Comparison of ENCODE assay signal across 26 mouse cellular contexts in the genomic region with DNA sequence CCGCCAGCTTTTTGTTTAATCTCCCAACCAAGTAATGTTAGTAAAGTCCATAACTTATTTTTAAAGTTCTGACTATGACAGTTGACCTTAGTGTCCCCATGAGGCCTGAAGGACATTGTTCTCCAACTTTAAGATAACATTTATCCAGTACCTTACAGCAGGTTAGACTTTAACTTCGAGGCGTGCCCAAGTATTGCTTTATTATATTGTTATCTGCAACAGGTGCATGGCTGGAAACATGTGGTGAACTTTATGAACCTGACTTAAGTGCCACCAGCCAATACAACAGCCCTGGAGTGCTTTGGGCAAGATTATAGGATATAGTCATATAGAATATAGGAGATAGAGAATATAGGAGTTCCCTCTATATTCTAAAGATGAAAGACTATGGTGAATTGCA. TPM values are rescaled to one million over a fixed set of nuclear protein-coding genes. Genes with fewer than 3 reads are reported as not detected.
DNase-seq lines count a peak whose midpoint lies in the region; ATAC-seq and TF ChIP-seq lines count a peak whose summit lies in the region.
"Had no signal": no experiment of that assay in that cellular context is flagged by ENCODE, and none has a peak within 500 bp of the region (broad histone marks: within the 10 kb centered on the region; RNA-seq: fewer than 3 reads in every experiment).

No protein-coding gene starts in this region.

- no peaks in the 10 kb centered on the region for H3K9me3 ChIP-seq in intestine, embryonic 15.5 days
- H3K9me3 ChIP-seq in intestine, postnatal 0 days (ENCODE audit: control insufficient read depth), result no peaks in the 10 kb centered on the region
- H3K9me3 ChIP-seq in stomach, embryonic 15.5 days, result no peaks in the 10 kb centered on the region
- H3K9me3 ChIP-seq in stomach, postnatal 0 days (ENCODE audit: control insufficient read depth, low read length), result no peaks in the 10 kb centered on the region
- H3K9me3 ChIP-seq: embryonic facial prominence, embryonic 13.5 days; embryonic facial prominence, embryonic 15.5 days; forebrain, embryonic 10.5 days; forebrain, embryonic 12.5 days had no signal

- no peaks in the 10 kb centered on the region for H3K36me3 ChIP-seq in intestine, embryonic 15.5 days
- H3K36me3 ChIP-seq in intestine, postnatal 0 days (ENCODE audit: control insufficient read depth, insufficient read depth), result no peaks in the 10 kb centered on the region
- H3K36me3 ChIP-seq in stomach, embryonic 15.5 days, result no peaks in the 10 kb centered on the region
- H3K36me3 ChIP-seq in stomach, postnatal 0 days (ENCODE audit: control insufficient read depth, insufficient read depth, low read length), result no peaks in the 10 kb centered on the region
- H3K36me3 ChIP-seq: embryonic facial prominence, embryonic 13.5 days; embryonic facial prominence, embryonic 15.5 days; forebrain, embryonic 10.5 days; forebrain, embryonic 12.5 days had no signal

- no peaks in the 10 kb centered on the region for H3K27me3 ChIP-seq in intestine, embryonic 15.5 days (replicated peaks)
- no peaks in the 10 kb centered on the region for H3K27me3 ChIP-seq in intestine, postnatal 0 days (replicated peaks; ENCODE audit: control insufficient read depth, insufficient read depth, low read length)
- H3K27me3 ChIP-seq in stomach, embryonic 15.5 days (replicated peaks), result no peaks in the 10 kb centered on the region
- H3K27me3 ChIP-seq in stomach, postnatal 0 days (ENCODE audit: control insufficient read depth, insufficient read depth, low read length), result no peaks in the 10 kb centered on the region
- H3K27me3 ChIP-seq: embryonic facial prominence, embryonic 13.5 days; embryonic facial prominence, embryonic 15.5 days; forebrain, embryonic 12.5 days had no signal

- no peak for DNase-seq in stomach, postnatal 0 days (ENCODE audit: low spot score)
- no peak for DNase-seq in cerebellum, adult 8-10 months
- no peak for DNase-seq in adrenal gland, adult (ENCODE audit: inconsistent age in 2 of 2, low spot score in 1 of 2)
- no peak for DNase-seq in lung, adult 18-20 months
- DNase-seq in layer of hippocampus, adult 9-10 months (ENCODE audit: low spot score), result no peak
- DNase-seq: adrenal gland, adult 8-10 months; adrenal gland, postnatal 14 days; adrenal gland, postnatal 36 days; cerebellum, adult 11-12 months; cerebellum, adult 2 months; cerebellum, adult 9-11 months; cerebellum, postnatal 14 days; cerebellum, postnatal 36 days; embryo, embryonic 11 days had no signal

- ATAC-seq in intestine, embryonic 15.5 days, result peak; percentile 91
- peak; percentile 92 for ATAC-seq in intestine, postnatal 0 days
- ATAC-seq in stomach, embryonic 15.5 days (ENCODE audit: insufficient read depth, low FRiP score, low read depth), result peak; percentile 80; the same call in 1 of the 2 replicates
- ATAC-seq in stomach, postnatal 0 days (ENCODE audit: low FRiP score, low TSS enrichment), result peak; percentile 64; the same call in 1 of the 2 replicates
- ATAC-seq: forebrain, embryonic 14.5 days; forebrain, embryonic 16.5 days had no signal

- H3K27ac ChIP-seq in intestine, embryonic 15.5 days, result 0 out of 2 replicates have a peak overlapping the region, but pooled peaks have one; percentile 68
- H3K27ac ChIP-seq in intestine, postnatal 0 days (ENCODE audit: low read depth, low read length), result peak overlapping the region; percentile 60; the same call in 1 of the 2 replicates
- no peak overlapping the region for H3K27ac ChIP-seq in stomach, embryonic 15.5 days
- no peak overlapping the region for H3K27ac ChIP-seq in stomach, postnatal 0 days (replicated peaks)
- H3K27ac ChIP-seq: embryonic facial prominence, embryonic 13.5 days; embryonic facial prominence, embryonic 15.5 days; forebrain, embryonic 10.5 days; forebrain, embryonic 12.5 days had no signal

- WGBS in intestine, embryonic 15.5 days, result 54% methylated on average over 3 of the region's 3 CpGs
- WGBS in intestine, postnatal 0 days, result 50% methylated on average over 3 of the region's 3 CpGs
- 77% methylated on average over 3 of the region's 3 CpGs for WGBS in stomach, embryonic 15.5 days
- WGBS in stomach, postnatal 0 days, result 69% methylated on average over 3 of the region's 3 CpGs

- no peak overlapping the region for H3K4me2 ChIP-seq in intestine, embryonic 15.5 days (replicated peaks)
- peak overlapping the region; percentile 18; the same call in 1 of the 2 replicates for H3K4me2 ChIP-seq in intestine, postnatal 0 days (replicated peaks; ENCODE audit: low read depth)
- no peak overlapping the region for H3K4me2 ChIP-seq in stomach, embryonic 15.5 days
- no peak overlapping the region for H3K4me2 ChIP-seq in stomach, postnatal 0 days (replicated peaks; ENCODE audit: low read depth)
- H3K4me2 ChIP-seq: embryonic facial prominence, embryonic 13.5 days; embryonic facial prominence, embryonic 15.5 days; forebrain, embryonic 12.5 days had no signal

- no peak overlapping the region for H3K4me3 ChIP-seq in intestine, embryonic 15.5 days (replicated peaks)
- H3K4me3 ChIP-seq in intestine, postnatal 0 days (ENCODE audit: low read depth, low read length), result no peak overlapping the region
- no peak overlapping the region for H3K4me3 ChIP-seq in stomach, embryonic 15.5 days (replicated peaks)
- H3K4me3 ChIP-seq in stomach, postnatal 0 days (ENCODE audit: low read depth, low read length), result no peak overlapping the region
- H3K4me3 ChIP-seq: embryonic facial prominence, embryonic 13.5 days; embryonic facial prominence, embryonic 15.5 days; erythroblast, embryonic 14.5 days; forebrain, embryonic 10.5 days; forebrain, embryonic 12.5 days had no signal

- no peak for TF ChIP-seq EP300 in stomach, postnatal 0 days (optimal IDR thresholded peaks at IDR 0.05)

- H3K9ac ChIP-seq in intestine, embryonic 15.5 days, result no peak overlapping the region
- no peak overlapping the region for H3K9ac ChIP-seq in intestine, postnatal 0 days (ENCODE audit: low read depth, low read length)
- H3K9ac ChIP-seq in stomach, embryonic 15.5 days, result no peak overlapping the region
- no peak overlapping the region for H3K9ac ChIP-seq in stomach, postnatal 0 days (ENCODE audit: low read length)
- H3K9ac ChIP-seq: embryonic facial prominence, embryonic 13.5 days; embryonic facial prominence, embryonic 15.5 days; forebrain, embryonic 12.5 days had no signal

- H3K4me1 ChIP-seq in intestine, embryonic 15.5 days (replicated peaks), result peaks cover 4% of the 10 kb centered on the region
- H3K4me1 ChIP-seq in intestine, postnatal 0 days (replicated peaks; ENCODE audit: control insufficient read depth, insufficient read depth, low read length), result 0 out of 2 replicates have a peak, but pooled peaks cover 5% of the 10 kb centered on the region
- H3K4me1 ChIP-seq in stomach, embryonic 15.5 days, result no peaks in the 10 kb centered on the region
- H3K4me1 ChIP-seq in stomach, postnatal 0 days (replicated peaks; ENCODE audit: control insufficient read depth, insufficient read depth), result no peaks in the 10 kb centered on the region; the same call in 1 of the 2 replicates
- H3K4me1 ChIP-seq: embryonic facial prominence, embryonic 13.5 days; embryonic facial prominence, embryonic 15.5 days; forebrain, embryonic 10.5 days; forebrain, embryonic 12.5 days had no signal

- no peak for TF ChIP-seq CTCF in intestine, postnatal 0 days (IDR thresholded peaks at IDR 0.05; ENCODE audit: low read depth)
- no peak for TF ChIP-seq CTCF in stomach, postnatal 0 days (IDR thresholded peaks at IDR 0.05; ENCODE audit: low read depth)

RNA-seq across cellular contexts. Expression of gene Ccl20, which starts 0.7 kb away (rescaled TPM):
- polyA plus RNA-seq in intestine, embryonic 15.5 days (2015; fragmentation: Nextera tagmentation; extraction: Ambion mirVana), result 3.6 and 3.9 TPM in 2 replicates
- polyA plus RNA-seq in intestine, postnatal 0 days (2015; fragmentation: Nextera tagmentation; extraction: Ambion mirVana), result 13.2 and 28.1 TPM in 2 replicates
- polyA plus RNA-seq in stomach, embryonic 15.5 days (2015; fragmentation: Nextera tagmentation; extraction: Ambion mirVana), result 7.2 and 8.6 TPM in 2 replicates
- 6.2 and 15.2 TPM in 2 replicates for polyA plus RNA-seq in stomach, postnatal 0 days (2015; fragmentation: Nextera tagmentation; extraction: Ambion mirVana)
- polyA plus RNA-seq: C2C12; cerebellum, adult 2 months; embryonic facial prominence, embryonic 11.5 days; embryonic facial prominence, embryonic 13.5 days; erythroblast, embryonic 14.5 days; forebrain, embryonic 10.5 days; forebrain, embryonic 12.5 days; forebrain, embryonic 14.5 days; forebrain, embryonic 16.5 days had no signal

RNA-seq across cellular contexts. Expression of gene Daw1, which starts 42.3 kb away (rescaled TPM):
- 0.18 TPM in 1 of 2 replicates, not detected in the other for polyA plus RNA-seq in intestine, embryonic 15.5 days (2015; fragmentation: Nextera tagmentation; extraction: Ambion mirVana)
- polyA plus RNA-seq in intestine, postnatal 0 days (2015; fragmentation: Nextera tagmentation; extraction: Ambion mirVana), result not detected in 2 replicates
- polyA plus RNA-seq in stomach, embryonic 15.5 days (2015; fragmentation: Nextera tagmentation; extraction: Ambion mirVana), result 0.08 and 0.23 TPM in 2 replicates
- 0.12 and 0.18 TPM in 2 replicates for polyA plus RNA-seq in stomach, postnatal 0 days (2015; fragmentation: Nextera tagmentation; extraction: Ambion mirVana)
- polyA plus RNA-seq: C2C12; embryonic facial prominence, embryonic 11.5 days; embryonic facial prominence, embryonic 13.5 days; erythroblast, embryonic 14.5 days had no signal

RNA-seq across cellular contexts. Expression of gene Krtap28-13, which starts 56.5 kb away (rescaled TPM):
- not detected in 2 replicates for polyA plus RNA-seq in intestine, embryonic 15.5 days (2015; fragmentation: Nextera tagmentation; extraction: Ambion mirVana)
- 0.12 TPM in 1 of 2 replicates, not detected in the other for polyA plus RNA-seq in intestine, postnatal 0 days (2015; fragmentation: Nextera tagmentation; extraction: Ambion mirVana)
- polyA plus RNA-seq in stomach, embryonic 15.5 days (2015; fragmentation: Nextera tagmentation; extraction: Ambion mirVana), result not detected in 2 replicates
- not detected in 2 replicates for polyA plus RNA-seq in stomach, postnatal 0 days (2015; fragmentation: Nextera tagmentation; extraction: Ambion mirVana)
- polyA plus RNA-seq: C2C12; cerebellum, adult 2 months; embryonic facial prominence, embryonic 11.5 days; embryonic facial prominence, embryonic 13.5 days; erythroblast, embryonic 14.5 days; forebrain, embryonic 10.5 days; forebrain, embryonic 12.5 days; forebrain, embryonic 14.5 days; forebrain, embryonic 16.5 days had no signal

RNA-seq across cellular contexts. Expression of gene A030005K14Rik, which starts 58.0 kb away (rescaled TPM):
- not detected in 2 replicates for polyA plus RNA-seq in intestine, embryonic 15.5 days (2015; fragmentation: Nextera tagmentation; extraction: Ambion mirVana)
- polyA plus RNA-seq in intestine, postnatal 0 days (2015; fragmentation: Nextera tagmentation; extraction: Ambion mirVana), result not detected in 2 replicates
- not detected in 2 replicates for polyA plus RNA-seq in stomach, embryonic 15.5 days (2015; fragmentation: Nextera tagmentation; extraction: Ambion mirVana)
- polyA plus RNA-seq in stomach, postnatal 0 days (2015; fragmentation: Nextera tagmentation; extraction: Ambion mirVana), result not detected in 2 replicates
- polyA plus RNA-seq: C2C12; cerebellum, adult 2 months; embryonic facial prominence, embryonic 11.5 days; embryonic facial prominence, embryonic 13.5 days; erythroblast, embryonic 14.5 days; forebrain, embryonic 10.5 days; forebrain, embryonic 12.5 days; forebrain, embryonic 14.5 days; forebrain, embryonic 16.5 days had no signal

Comparison
In these comparisons a context has a peak if more than half of its experiments do, and no peak if none do; other contexts are left out.
1. H3K27ac ChIP-seq: peak in intestine, embryonic 15.5 days (single experiment) and intestine, postnatal 0 days (single experiment); none in stomach, embryonic 15.5 days (single experiment) and stomach, postnatal 0 days (single experiment).
2. Peak in every context shown above with its lines, with median percentiles within 50 percentile points of each other: ATAC-seq.